Mouse (Mus musculus): ENCODE data around the gene Slc6a6. TPM values are rescaled to one million over a fixed set of nuclear protein-coding genes. Genes with fewer than 3 reads are reported as not detected.

The Slc6a6 gene
- total and polyA plus RNA-seq, 2 experiments from 2014 or later, result 101 to 139 TPM

- WGBS, result 3% methylated on average over 12 of the region's 12 CpGs
- Histone ChIP-seq H3K9me3 (ENCODE audit: low read length) (no peaks in the 10 kb centered on the region), H3K4me2 (ENCODE audit: low read depth) (no peak overlapping the region), H3K4me1 (ENCODE audit: insufficient read depth) (no peaks in the 10 kb centered on the region), H3K36me3 (ENCODE audit: insufficient read depth) (peaks cover 87% of the 10 kb centered on the region), H3K9ac (0 out of 2 replicates have a peak overlapping the region, but pooled peaks have one; percentile 6), H3K4me3 (ENCODE audit: low read depth, low read length) (no peak overlapping the region), H3K27ac (ENCODE audit: low read depth, low read length) (peak overlapping the region; percentile 35; the same call in 1 of the 2 replicates), H3K27me3 (ENCODE audit: insufficient read depth, low read length) (no peaks in the 10 kb centered on the region)
- no peak for TF ChIP-seq CTCF (IDR thresholded peaks at IDR 0.05; ENCODE audit: low read depth)
- ATAC-seq, result peak; percentile 61
- peak; percentile 71 for DNase-seq
These were observed 45.8 kb downstream of the Slc6a6 start for GRCm38 (mm10) chr6:91729677-91730127.

- no peak overlapping the region for H3K27ac ChIP-seq (ENCODE audit: low read depth, low read length)
- peak; percentile 65 for ATAC-seq
- H3K36me3 ChIP-seq (ENCODE audit: insufficient read depth), result peaks cover 90% of the 10 kb centered on the region
- H3K9me3 ChIP-seq (ENCODE audit: low read length), result no peaks in the 10 kb centered on the region
- H3K4me3 ChIP-seq (ENCODE audit: low read depth, low read length), result no peak overlapping the region
- WGBS, result 20% methylated on average over 11 of the region's 11 CpGs
- H3K27me3 ChIP-seq (ENCODE audit: insufficient read depth, low read length), result no peaks in the 10 kb centered on the region
- H3K4me1 ChIP-seq (ENCODE audit: insufficient read depth), result no peaks in the 10 kb centered on the region
- no peak overlapping the region for H3K4me2 ChIP-seq (ENCODE audit: low read depth)
- DNase-seq, result peak; percentile 79
- H3K9ac ChIP-seq, result no peak overlapping the region
- no peak for TF ChIP-seq CTCF (IDR thresholded peaks at IDR 0.05; ENCODE audit: low read depth)
These were observed 48.3 kb downstream of the Slc6a6 start for GRCm38 (mm10) chr6:91732138-91732537.

GRCm38 (mm10) chr6:91736471-91736870, 52.6 kb downstream of the Slc6a6 start:
- Histone ChIP-seq H3K27me3 (ENCODE audit: insufficient read depth, low read length) (no peaks in the 10 kb centered on the region), H3K4me3 (ENCODE audit: low read depth, low read length) (no peak overlapping the region), H3K27ac (ENCODE audit: low read depth, low read length) (no peak overlapping the region), H3K36me3 (ENCODE audit: insufficient read depth) (peaks cover 92% of the 10 kb centered on the region), H3K4me2 (ENCODE audit: low read depth) (no peak overlapping the region), H3K4me1 (ENCODE audit: insufficient read depth) (no peaks in the 10 kb centered on the region), H3K9me3 (ENCODE audit: low read length) (no peaks in the 10 kb centered on the region), H3K9ac (no peak overlapping the region)
- DNase-seq, result no peak
- WGBS, result 57% methylated on average over 5 of the region's 5 CpGs
- ATAC-seq, result no peak
- TF ChIP-seq CTCF (IDR thresholded peaks at IDR 0.05; ENCODE audit: low read depth), result no peak

GRCm38 (mm10) chr6:91737451-91737850, 53.6 kb downstream of the Slc6a6 start:
- Histone ChIP-seq H3K4me3 (ENCODE audit: low read depth, low read length) (no peak overlapping the region), H3K9me3 (ENCODE audit: low read length) (no peaks in the 10 kb centered on the region), H3K36me3 (ENCODE audit: insufficient read depth) (peaks cover 95% of the 10 kb centered on the region), H3K9ac (no peak overlapping the region), H3K27ac (ENCODE audit: low read depth, low read length) (no peak overlapping the region), H3K27me3 (ENCODE audit: insufficient read depth, low read length) (no peaks in the 10 kb centered on the region), H3K4me1 (ENCODE audit: insufficient read depth) (no peaks in the 10 kb centered on the region), H3K4me2 (ENCODE audit: low read depth) (no peak overlapping the region)
- TF ChIP-seq CTCF (IDR thresholded peaks at IDR 0.05; ENCODE audit: low read depth), result no peak
- ATAC-seq (no peak), DNase-seq (no peak)
- 89% methylated on average over 7 of the region's 7 CpGs for WGBS

GRCm38 (mm10) chr6:91738058-91738457, 54.2 kb downstream of the Slc6a6 start:
- Histone ChIP-seq H3K4me1 (ENCODE audit: insufficient read depth) (no peaks in the 10 kb centered on the region), H3K4me2 (ENCODE audit: low read depth) (no peak overlapping the region), H3K27ac (ENCODE audit: low read depth, low read length) (no peak overlapping the region), H3K9ac (no peak overlapping the region), H3K27me3 (ENCODE audit: insufficient read depth, low read length) (no peaks in the 10 kb centered on the region), H3K4me3 (ENCODE audit: low read depth, low read length) (no peak overlapping the region), H3K36me3 (ENCODE audit: insufficient read depth) (peaks cover 93% of the 10 kb centered on the region), H3K9me3 (ENCODE audit: low read length) (no peaks in the 10 kb centered on the region)
- 34% methylated on average over 5 of the region's 5 CpGs for WGBS
- ATAC-seq (no peak), DNase-seq (no peak)
- TF ChIP-seq CTCF (IDR thresholded peaks at IDR 0.05; ENCODE audit: low read depth), result no peak

GRCm38 (mm10) chr6:91741046-91741445, 57.2 kb downstream of the Slc6a6 start:
- Histone ChIP-seq H3K9ac (no peak overlapping the region), H3K27me3 (ENCODE audit: insufficient read depth, low read length) (no peaks in the 10 kb centered on the region), H3K4me1 (ENCODE audit: insufficient read depth) (no peaks in the 10 kb centered on the region), H3K4me2 (ENCODE audit: low read depth) (no peak overlapping the region), H3K4me3 (ENCODE audit: low read depth, low read length) (no peak overlapping the region), H3K36me3 (ENCODE audit: insufficient read depth) (peaks cover 82% of the 10 kb centered on the region), H3K9me3 (ENCODE audit: low read length) (no peaks in the 10 kb centered on the region), H3K27ac (ENCODE audit: low read depth, low read length) (no peak overlapping the region)
- TF ChIP-seq CTCF (IDR thresholded peaks at IDR 0.05; ENCODE audit: low read depth), result peak; percentile 99
- ATAC-seq, result peak; percentile 80
- WGBS, result 64% methylated on average over 11 of the region's 11 CpGs
- peak; percentile 81 for DNase-seq

- Histone ChIP-seq H3K27me3 (ENCODE audit: insufficient read depth, low read length) (no peaks in the 10 kb centered on the region), H3K36me3 (ENCODE audit: insufficient read depth) (peaks cover 80% of the 10 kb centered on the region), H3K9me3 (ENCODE audit: low read length) (no peaks in the 10 kb centered on the region), H3K9ac (no peak overlapping the region), H3K27ac (ENCODE audit: low read depth, low read length) (no peak overlapping the region), H3K4me1 (ENCODE audit: insufficient read depth) (no peaks in the 10 kb centered on the region), H3K4me2 (ENCODE audit: low read depth) (no peak overlapping the region), H3K4me3 (ENCODE audit: low read depth, low read length) (no peak overlapping the region)
- no peak for DNase-seq
- 84% methylated on average over 3 of the region's 3 CpGs for WGBS
- no peak for TF ChIP-seq CTCF (IDR thresholded peaks at IDR 0.05; ENCODE audit: low read depth)
- no peak for ATAC-seq
These were observed 58.6 kb downstream of the Slc6a6 start for GRCm38 (mm10) chr6:91742466-91742865.
